Mouse (Mus musculus): ENCODE measurements at regions not wholly inside any gene's neighbourhood (a gene's known extent, or its start where the extent isn't known, plus 50 kb on each side); places are given as distances from the start of the nearest gene placed in this dataset.
"Not testable (repeated sequence)": the region's sequence is repeated elsewhere in the genome, so short reads cannot be mapped to it uniquely, and the experiment has no call there.

DNA sequence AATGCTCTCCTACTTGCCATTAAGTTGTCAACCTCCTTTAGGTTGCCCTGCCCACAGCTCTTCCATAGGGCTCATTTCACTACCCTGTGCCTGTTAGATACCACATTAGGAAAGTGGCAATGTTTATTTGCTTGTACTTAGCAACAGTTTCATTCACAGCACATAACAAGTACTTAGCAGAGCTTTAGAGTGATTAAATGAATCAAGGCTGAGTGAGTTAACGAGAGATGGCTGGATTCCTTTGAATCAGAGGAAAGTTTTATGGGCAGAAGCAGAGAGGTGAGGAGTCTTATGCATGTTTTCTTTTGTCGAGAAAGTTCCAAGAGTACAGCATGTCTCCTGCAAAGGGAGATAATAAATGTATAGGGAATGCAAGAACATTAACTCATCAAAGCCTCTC, 60.5 kb downstream of the Ptgs2 start:
- Histone ChIP-seq H3K9me3 (no peaks in the 10 kb centered on the region), H3K9ac (no peak overlapping the region), H3K27ac (no peak overlapping the region), H3K4me1 (no peaks in the 10 kb centered on the region), H3K4me2 (no peak overlapping the region), H3K4me3 (replicated peaks) (no peak overlapping the region), H3K36me3 (no peaks in the 10 kb centered on the region), H3K27me3 (replicated peaks) (no peaks in the 10 kb centered on the region)
- no peak for ATAC-seq (ENCODE audit: insufficient read depth, low FRiP score, low read depth)
- WGBS = 72% methylated on average over 2 of the region's 2 CpGs

GRCm38 (mm10) chr1:150164890-150165596, 65.2 kb downstream of the Ptgs2 start:
- Histone ChIP-seq H3K4me2 (peak overlapping the region; percentile 47), H3K4me1 (no peaks in the 10 kb centered on the region), H3K4me3 (replicated peaks) (peak overlapping the region; percentile 19), H3K9me3 (no peaks in the 10 kb centered on the region), H3K36me3 (no peaks in the 10 kb centered on the region), H3K27ac (no peak overlapping the region), H3K27me3 (replicated peaks) (no peaks in the 10 kb centered on the region), H3K9ac (no peak overlapping the region)
- peak; percentile 70; the same call in 1 of the 2 replicates for ATAC-seq (ENCODE audit: insufficient read depth, low FRiP score, low read depth)
- WGBS = 33% methylated on average over 17 of the region's 17 CpGs

GRCm38 (mm10) chr1:150165597-150165973, 65.8 kb downstream of the Ptgs2 start:
- H3K4me2 ChIP-seq = peak overlapping the region; percentile 47
- no peak for ATAC-seq (ENCODE audit: insufficient read depth, low FRiP score, low read depth)
- H3K9ac ChIP-seq = no peak overlapping the region
- H3K4me1 ChIP-seq = no peaks in the 10 kb centered on the region
- no peaks in the 10 kb centered on the region for H3K9me3 ChIP-seq
- H3K27ac ChIP-seq = no peak overlapping the region
- no peaks in the 10 kb centered on the region for H3K27me3 ChIP-seq (replicated peaks)
- WGBS = 76% methylated on average over 7 of the region's 7 CpGs
- no peaks in the 10 kb centered on the region for H3K36me3 ChIP-seq
- no peak overlapping the region for H3K4me3 ChIP-seq (replicated peaks)

GRCm38 (mm10) chr1:150167172-150167571, 67.3 kb downstream of the Ptgs2 start:
- H3K36me3 ChIP-seq = no peaks in the 10 kb centered on the region
- H3K9ac ChIP-seq = no peak overlapping the region
- no peak overlapping the region for H3K4me3 ChIP-seq (replicated peaks)
- no peaks in the 10 kb centered on the region for H3K27me3 ChIP-seq (replicated peaks)
- ATAC-seq (ENCODE audit: insufficient read depth, low FRiP score, low read depth) = no peak
- H3K9me3 ChIP-seq = no peaks in the 10 kb centered on the region
- no peak overlapping the region for H3K4me2 ChIP-seq
- H3K27ac ChIP-seq = no peak overlapping the region
- H3K4me1 ChIP-seq = no peaks in the 10 kb centered on the region

DNA sequence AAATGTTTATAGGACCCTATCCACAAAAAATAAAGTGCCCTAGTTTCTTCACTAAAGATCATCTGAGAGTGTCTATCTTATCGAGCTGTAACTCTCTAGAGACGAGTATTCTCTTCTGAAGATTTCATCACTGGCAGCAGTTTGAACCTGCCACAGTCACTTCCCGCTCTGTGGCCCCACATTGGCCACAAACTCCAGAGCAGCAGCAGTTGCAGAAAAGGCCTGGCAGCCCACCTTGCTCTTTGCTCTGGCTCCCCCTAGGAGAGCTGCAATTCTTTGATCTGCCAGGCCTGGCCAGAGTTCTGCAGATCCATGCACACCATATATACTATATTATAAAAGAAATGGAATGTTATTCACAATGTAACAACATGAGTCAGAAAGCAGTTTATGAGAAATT, 74.4 kb downstream of the Ptgs2 start:
- WGBS = 78% methylated on average over 3 of the region's 3 CpGs
- Histone ChIP-seq H3K4me2 (no peak overlapping the region), H3K4me1 (no peaks in the 10 kb centered on the region), H3K27me3 (replicated peaks) (no peaks in the 10 kb centered on the region), H3K4me3 (replicated peaks) (no peak overlapping the region), H3K36me3 (no peaks in the 10 kb centered on the region), H3K9ac (no peak overlapping the region), H3K9me3 (no peaks in the 10 kb centered on the region), H3K27ac (no peak overlapping the region)
- no peak for ATAC-seq (ENCODE audit: insufficient read depth, low FRiP score, low read depth)

DNA sequence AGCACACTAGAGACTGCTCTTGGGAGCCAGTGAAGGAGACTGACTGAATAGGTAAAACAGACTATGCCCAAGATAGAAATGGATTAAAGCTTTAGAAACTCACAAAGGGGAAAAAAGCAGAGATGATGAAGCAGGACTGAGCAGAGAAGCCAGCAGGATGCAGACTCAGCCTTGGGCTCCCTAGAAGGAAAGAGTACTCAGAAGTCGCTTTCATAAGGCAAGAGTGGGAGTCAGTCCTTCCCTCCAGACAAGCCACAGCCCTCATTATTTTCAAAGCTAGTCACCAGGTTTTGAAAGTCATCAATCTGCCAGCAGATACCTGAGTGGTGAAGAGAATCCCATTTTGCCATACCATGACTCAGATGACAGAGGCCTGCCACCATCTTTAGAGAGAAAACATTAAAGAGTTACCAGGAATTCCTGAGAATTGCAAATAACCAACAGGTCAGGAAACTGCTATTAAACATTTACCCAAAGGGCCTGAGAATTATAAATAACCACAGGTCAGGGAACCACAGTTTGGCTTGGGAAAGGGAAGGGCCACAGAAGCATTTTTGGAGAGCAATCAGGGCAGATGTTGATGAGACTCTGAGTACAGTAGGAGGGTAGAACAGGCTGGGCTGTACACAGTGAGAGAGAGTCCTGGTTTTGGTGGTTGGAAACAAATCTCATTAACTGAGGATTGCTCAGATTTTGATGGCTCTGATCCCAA, 77.4 kb downstream of the Ptgs2 start:
- no peak overlapping the region for H3K4me2 ChIP-seq
- no peak for ATAC-seq (ENCODE audit: insufficient read depth, low FRiP score, low read depth)
- H3K9me3 ChIP-seq = no peaks in the 10 kb centered on the region
- no peak overlapping the region for H3K9ac ChIP-seq
- no peaks in the 10 kb centered on the region for H3K36me3 ChIP-seq
- no peaks in the 10 kb centered on the region for H3K4me1 ChIP-seq
- H3K27me3 ChIP-seq (replicated peaks) = no peaks in the 10 kb centered on the region
- 89% methylated on average over 1 of the region's 1 CpGs for WGBS
- no peak overlapping the region for H3K27ac ChIP-seq
- no peak overlapping the region for H3K4me3 ChIP-seq (replicated peaks)

DNA sequence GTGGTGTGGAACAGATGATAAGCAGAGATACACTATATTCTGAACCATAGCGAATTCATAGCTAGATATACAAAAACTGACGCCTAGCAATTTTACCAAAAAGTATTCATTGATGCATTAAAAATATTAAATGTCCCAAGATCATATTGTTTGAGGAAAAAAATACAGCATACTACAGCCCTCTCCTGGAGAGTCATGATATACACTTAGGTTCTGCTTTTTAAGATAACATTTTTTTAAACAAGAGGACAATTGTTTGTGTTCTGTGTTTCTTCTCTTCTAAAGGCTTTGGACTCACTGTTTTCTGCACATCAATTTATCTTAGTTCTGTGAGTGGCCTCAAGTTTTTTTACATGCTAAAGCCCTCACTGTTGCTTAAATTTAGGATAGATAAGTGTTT, 102.2 kb downstream of the Ptgs2 start:
- H3K9ac ChIP-seq = no peak overlapping the region
- H3K27me3 ChIP-seq (replicated peaks) = no peaks in the 10 kb centered on the region
- H3K27ac ChIP-seq = no peak overlapping the region
- 74% methylated on average over 2 of the region's 2 CpGs for WGBS
- H3K4me2 ChIP-seq = no peak overlapping the region
- H3K4me3 ChIP-seq (replicated peaks) = no peak overlapping the region
- H3K4me1 ChIP-seq = no peaks in the 10 kb centered on the region
- no peaks in the 10 kb centered on the region for H3K36me3 ChIP-seq
- ATAC-seq (ENCODE audit: insufficient read depth, low FRiP score, low read depth) = no peak
- no peaks in the 10 kb centered on the region for H3K9me3 ChIP-seq

- Histone ChIP-seq H3K9me3 (no peaks in the 10 kb centered on the region), H3K27ac (no peak overlapping the region), H3K4me3 (replicated peaks) (no peak overlapping the region), H3K27me3 (replicated peaks) (no peaks in the 10 kb centered on the region), H3K4me1 (no peaks in the 10 kb centered on the region), H3K4me2 (no peak overlapping the region), H3K9ac (no peak overlapping the region), H3K36me3 (no peaks in the 10 kb centered on the region)
- ATAC-seq (ENCODE audit: insufficient read depth, low FRiP score, low read depth) = no peak
These were observed 106.8 kb upstream of the Pdc start for GRCm38 (mm10) chr1:150212454-150212853.

- Histone ChIP-seq H3K36me3 (no peaks in the 10 kb centered on the region), H3K4me3 (replicated peaks) (no peak overlapping the region), H3K27me3 (replicated peaks) (no peaks in the 10 kb centered on the region), H3K9me3 (no peaks in the 10 kb centered on the region), H3K4me1 (no peaks in the 10 kb centered on the region), H3K4me2 (no peak overlapping the region), H3K9ac (no peak overlapping the region), H3K27ac (no peak overlapping the region)
- ATAC-seq (ENCODE audit: insufficient read depth, low FRiP score, low read depth) = no peak
- 82% methylated on average over 3 of the region's 3 CpGs for WGBS
These were observed 102.5 kb upstream of the Pdc start for GRCm38 (mm10) chr1:150216672-150217071.

DNA sequence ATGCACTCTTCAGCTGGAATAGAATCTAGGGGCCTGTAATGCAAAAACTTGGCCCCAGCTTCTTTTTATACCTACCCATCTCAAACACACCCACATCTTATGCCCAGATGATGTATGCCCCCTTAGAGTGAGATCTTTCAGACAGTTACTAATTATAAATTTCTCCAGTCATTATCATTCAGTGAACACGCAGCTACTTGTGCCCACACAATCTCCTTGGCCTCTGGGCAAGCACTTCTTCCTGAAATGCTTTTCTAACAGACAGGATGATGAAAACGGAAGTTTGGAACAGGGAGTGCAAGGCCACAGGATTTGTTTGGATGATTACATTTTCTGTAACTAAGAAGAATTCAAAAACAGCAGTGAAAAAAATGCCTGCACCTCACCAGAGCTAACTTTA, 100.4 kb upstream of the Pdc start:
- H3K9ac ChIP-seq = no peak overlapping the region
- H3K4me2 ChIP-seq = no peak overlapping the region
- H3K36me3 ChIP-seq = no peaks in the 10 kb centered on the region
- 73% methylated on average over 2 of the region's 2 CpGs for WGBS
- ATAC-seq (ENCODE audit: insufficient read depth, low FRiP score, low read depth) = no peak
- no peak overlapping the region for H3K27ac ChIP-seq
- H3K4me1 ChIP-seq = no peaks in the 10 kb centered on the region
- no peaks in the 10 kb centered on the region for H3K9me3 ChIP-seq
- no peaks in the 10 kb centered on the region for H3K27me3 ChIP-seq (replicated peaks)
- H3K4me3 ChIP-seq (replicated peaks) = no peak overlapping the region

DNA sequence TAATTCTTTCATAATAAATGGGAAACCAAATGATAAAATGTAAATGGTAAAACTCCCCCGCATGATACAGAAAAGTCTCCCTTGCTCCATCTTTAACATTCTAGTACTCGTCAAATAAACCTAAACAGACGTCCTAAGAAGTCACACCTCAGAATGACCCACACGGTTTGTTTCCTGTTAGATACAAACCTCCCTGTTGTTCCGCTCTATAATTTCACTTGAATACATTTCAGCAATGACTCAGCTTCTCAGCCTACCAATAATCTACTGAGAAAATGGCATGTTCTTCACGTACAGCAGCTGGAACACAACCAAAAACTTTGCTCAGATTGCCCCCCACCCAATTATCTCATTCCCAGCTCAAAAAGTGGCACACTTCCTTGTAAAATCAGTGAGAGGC, 93.7 kb upstream of the Pdc start:
- H3K9me3 ChIP-seq = no peaks in the 10 kb centered on the region
- ATAC-seq (ENCODE audit: insufficient read depth, low FRiP score, low read depth) = no peak
- WGBS = 63% methylated on average over 6 of the region's 6 CpGs
- H3K27me3 ChIP-seq (replicated peaks) = no peaks in the 10 kb centered on the region
- no peak overlapping the region for H3K27ac ChIP-seq
- H3K36me3 ChIP-seq = no peaks in the 10 kb centered on the region
- H3K9ac ChIP-seq = no peak overlapping the region
- H3K4me2 ChIP-seq = no peak overlapping the region
- no peak overlapping the region for H3K4me3 ChIP-seq (replicated peaks)
- H3K4me1 ChIP-seq = no peaks in the 10 kb centered on the region

- H3K4me2 ChIP-seq; H3K4me1 ChIP-seq; ATAC-seq (ENCODE audit: insufficient read depth, low FRiP score, low read depth); H3K36me3 ChIP-seq; H3K27me3 ChIP-seq (replicated peaks); H3K27ac ChIP-seq; H3K9me3 ChIP-seq; H3K4me3 ChIP-seq (replicated peaks); H3K9ac ChIP-seq: not testable (repeated sequence)
- WGBS = 89% methylated on average over 1 of the region's 1 CpGs
These were observed 79.7 kb upstream of the Pdc start for GRCm38 (mm10) chr1:150239504-150239903.

GRCm38 (mm10) chr1:150240110-150240509, 79.1 kb upstream of the Pdc start:
- no peak overlapping the region for H3K27ac ChIP-seq
- no peaks in the 10 kb centered on the region for H3K36me3 ChIP-seq
- no peaks in the 10 kb centered on the region for H3K9me3 ChIP-seq
- no peak overlapping the region for H3K4me3 ChIP-seq (replicated peaks)
- H3K4me2 ChIP-seq = no peak overlapping the region
- no peaks in the 10 kb centered on the region for H3K27me3 ChIP-seq (replicated peaks)
- H3K9ac ChIP-seq = no peak overlapping the region
- no peaks in the 10 kb centered on the region for H3K4me1 ChIP-seq
- ATAC-seq (ENCODE audit: insufficient read depth, low FRiP score, low read depth) = no peak
- 82% methylated on average over 3 of the region's 3 CpGs for WGBS
